Mouse (Mus musculus): ENCODE data around the gene Slc9a9. TPM values are rescaled to one million over a fixed set of nuclear protein-coding genes. Genes with fewer than 3 reads are reported as not detected.

Slc9a9 gene
- polyA plus RNA-seq, 1 experiment = 8.9 TPM

GRCm38 (mm10) chr9:95088221-95088620, 418.5 kb downstream of the Slc9a9 start:
- no peak overlapping the region for H3K27ac ChIP-seq (ENCODE audit: insufficient read depth, low read length)
- WGBS = 99% methylated on average over 4 of the region's 4 CpGs

GRCm38 (mm10) chr9:95089050-95089449, 419.3 kb downstream of the Slc9a9 start:
- no peaks in the 10 kb centered on the region for H3K4me1 ChIP-seq (ENCODE audit: control insufficient read depth, insufficient read depth, low read length)
- H3K4me3 ChIP-seq (replicated peaks; ENCODE audit: insufficient read depth, low read depth, low read length) = no peak overlapping the region
- DNase-seq = peak in 1 of 2 experiments; percentile 23
- H3K27ac ChIP-seq (ENCODE audit: insufficient read depth, low read length) = no peak overlapping the region
- 16% methylated on average over 6 of the region's 6 CpGs for WGBS
- no peaks in the 10 kb centered on the region for H3K27me3 ChIP-seq (ENCODE audit: control insufficient read depth, insufficient read depth, low read length)
- TF ChIP-seq POLR2A (IDR thresholded peaks at IDR 0.05; ENCODE audit: borderline replicate concordance, insufficient read depth, low read length) = no peak
- TF ChIP-seq CTCF (IDR thresholded peaks at IDR 0.05; ENCODE audit: borderline replicate concordance, insufficient read depth, low read depth, low read length) = no peak

More at GRCm38 (mm10) chr9:95088221-95088620, 418.5 kb downstream of the Slc9a9 start:
- no peak overlapping the region for H3K4me3 ChIP-seq (replicated peaks; ENCODE audit: insufficient read depth, low read depth, low read length)
- DNase-seq = no peak
- TF ChIP-seq CTCF (IDR thresholded peaks at IDR 0.05; ENCODE audit: borderline replicate concordance, insufficient read depth, low read depth, low read length) (no peak), POLR2A (IDR thresholded peaks at IDR 0.05; ENCODE audit: borderline replicate concordance, insufficient read depth, low read length) (no peak)
- H3K27me3 ChIP-seq (ENCODE audit: control insufficient read depth, insufficient read depth, low read length) = no peaks in the 10 kb centered on the region
- H3K4me1 ChIP-seq (ENCODE audit: control insufficient read depth, insufficient read depth, low read length) = no peaks in the 10 kb centered on the region

GRCm38 (mm10) chr9:95096486-95096885, 426.8 kb downstream of the Slc9a9 start:
- no peak for TF ChIP-seq POLR2A (IDR thresholded peaks at IDR 0.05; ENCODE audit: borderline replicate concordance, insufficient read depth, low read length)
- TF ChIP-seq CTCF (IDR thresholded peaks at IDR 0.05; ENCODE audit: borderline replicate concordance, insufficient read depth, low read depth, low read length) = no peak
- 68% methylated on average over 3 of the region's 3 CpGs for WGBS
- no peak for DNase-seq
- no peaks in the 10 kb centered on the region for H3K27me3 ChIP-seq (ENCODE audit: control insufficient read depth, insufficient read depth, low read length)
- no peak overlapping the region for H3K4me3 ChIP-seq (replicated peaks; ENCODE audit: insufficient read depth, low read depth, low read length)
- H3K27ac ChIP-seq (ENCODE audit: insufficient read depth, low read length) = no peak overlapping the region
- H3K4me1 ChIP-seq (ENCODE audit: control insufficient read depth, insufficient read depth, low read length) = no peaks in the 10 kb centered on the region

GRCm38 (mm10) chr9:95105768-95106167, 436.1 kb downstream of the Slc9a9 start:
- Histone ChIP-seq H3K27me3 (ENCODE audit: control insufficient read depth, insufficient read depth, low read length) (no peaks in the 10 kb centered on the region), H3K27ac (ENCODE audit: insufficient read depth, low read length) (no peak overlapping the region), H3K4me1 (ENCODE audit: control insufficient read depth, insufficient read depth, low read length) (no peaks in the 10 kb centered on the region), H3K4me3 (replicated peaks; ENCODE audit: insufficient read depth, low read depth, low read length) (no peak overlapping the region)
- no peak for DNase-seq
- 96% methylated on average over 6 of the region's 6 CpGs for WGBS
- no peak for TF ChIP-seq CTCF (IDR thresholded peaks at IDR 0.05; ENCODE audit: borderline replicate concordance, insufficient read depth, low read depth, low read length)
- no peak for TF ChIP-seq POLR2A (IDR thresholded peaks at IDR 0.05; ENCODE audit: borderline replicate concordance, insufficient read depth, low read length)

- H3K27me3 ChIP-seq (ENCODE audit: control insufficient read depth, insufficient read depth, low read length) = no peaks in the 10 kb centered on the region
- no peak overlapping the region for H3K4me3 ChIP-seq (replicated peaks; ENCODE audit: insufficient read depth, low read depth, low read length)
- no peak overlapping the region for H3K27ac ChIP-seq (ENCODE audit: insufficient read depth, low read length)
- no peaks in the 10 kb centered on the region for H3K4me1 ChIP-seq (ENCODE audit: control insufficient read depth, insufficient read depth, low read length)
- no peak for TF ChIP-seq POLR2A (IDR thresholded peaks at IDR 0.05; ENCODE audit: borderline replicate concordance, insufficient read depth, low read length)
- no peak for TF ChIP-seq CTCF (IDR thresholded peaks at IDR 0.05; ENCODE audit: borderline replicate concordance, insufficient read depth, low read depth, low read length)
- no peak for DNase-seq
These were observed 440.1 kb downstream of the Slc9a9 start for GRCm38 (mm10) chr9:95109799-95110198.

- Histone ChIP-seq H3K27ac (ENCODE audit: insufficient read depth, low read length) (no peak overlapping the region), H3K4me3 (replicated peaks; ENCODE audit: insufficient read depth, low read depth, low read length) (no peak overlapping the region), H3K4me1 (ENCODE audit: control insufficient read depth, insufficient read depth, low read length) (no peaks in the 10 kb centered on the region), H3K27me3 (ENCODE audit: control insufficient read depth, insufficient read depth, low read length) (no peaks in the 10 kb centered on the region)
- WGBS = 42% methylated on average over 5 of the region's 5 CpGs
- TF ChIP-seq CTCF (IDR thresholded peaks at IDR 0.05; ENCODE audit: borderline replicate concordance, insufficient read depth, low read depth, low read length) (no peak), POLR2A (IDR thresholded peaks at IDR 0.05; ENCODE audit: borderline replicate concordance, insufficient read depth, low read length) (no peak)
- no peak for DNase-seq
These were observed 441.1 kb downstream of the Slc9a9 start for GRCm38 (mm10) chr9:95110768-95111167.

- no peak overlapping the region for H3K27ac ChIP-seq (ENCODE audit: insufficient read depth, low read length)
- H3K4me3 ChIP-seq (replicated peaks; ENCODE audit: insufficient read depth, low read depth, low read length) = no peak overlapping the region
- no peaks in the 10 kb centered on the region for H3K4me1 ChIP-seq (ENCODE audit: control insufficient read depth, insufficient read depth, low read length)
- TF ChIP-seq POLR2A (IDR thresholded peaks at IDR 0.05; ENCODE audit: borderline replicate concordance, insufficient read depth, low read length) (no peak), CTCF (IDR thresholded peaks at IDR 0.05; ENCODE audit: borderline replicate concordance, insufficient read depth, low read depth, low read length) (no peak)
- WGBS = 96% methylated on average over 1 of the region's 1 CpGs
- DNase-seq = no peak
- no peaks in the 10 kb centered on the region for H3K27me3 ChIP-seq (ENCODE audit: control insufficient read depth, insufficient read depth, low read length)
These were observed 442.0 kb downstream of the Slc9a9 start for GRCm38 (mm10) chr9:95111732-95112131.

GRCm38 (mm10) chr9:95113157-95114135, 443.7 kb downstream of the Slc9a9 start:
- Histone ChIP-seq H3K27ac (ENCODE audit: insufficient read depth, low read length) (no peak overlapping the region), H3K27me3 (ENCODE audit: control insufficient read depth, insufficient read depth, low read length) (no peaks in the 10 kb centered on the region), H3K4me3 (replicated peaks; ENCODE audit: insufficient read depth, low read depth, low read length) (no peak overlapping the region), H3K4me1 (ENCODE audit: control insufficient read depth, insufficient read depth, low read length) (no peaks in the 10 kb centered on the region)
- no peak for TF ChIP-seq POLR2A (IDR thresholded peaks at IDR 0.05; ENCODE audit: borderline replicate concordance, insufficient read depth, low read length)
- TF ChIP-seq CTCF (IDR thresholded peaks at IDR 0.05; ENCODE audit: borderline replicate concordance, insufficient read depth, low read depth, low read length) = no peak
- 33% methylated on average over 12 of the region's 12 CpGs for WGBS
- peak; percentile 23 to 28 for DNase-seq

Data from cerebellum, adult 2 months (tissue).